Mouse (Mus musculus): ENCODE results near the gene Arfgef2.

DNA sequence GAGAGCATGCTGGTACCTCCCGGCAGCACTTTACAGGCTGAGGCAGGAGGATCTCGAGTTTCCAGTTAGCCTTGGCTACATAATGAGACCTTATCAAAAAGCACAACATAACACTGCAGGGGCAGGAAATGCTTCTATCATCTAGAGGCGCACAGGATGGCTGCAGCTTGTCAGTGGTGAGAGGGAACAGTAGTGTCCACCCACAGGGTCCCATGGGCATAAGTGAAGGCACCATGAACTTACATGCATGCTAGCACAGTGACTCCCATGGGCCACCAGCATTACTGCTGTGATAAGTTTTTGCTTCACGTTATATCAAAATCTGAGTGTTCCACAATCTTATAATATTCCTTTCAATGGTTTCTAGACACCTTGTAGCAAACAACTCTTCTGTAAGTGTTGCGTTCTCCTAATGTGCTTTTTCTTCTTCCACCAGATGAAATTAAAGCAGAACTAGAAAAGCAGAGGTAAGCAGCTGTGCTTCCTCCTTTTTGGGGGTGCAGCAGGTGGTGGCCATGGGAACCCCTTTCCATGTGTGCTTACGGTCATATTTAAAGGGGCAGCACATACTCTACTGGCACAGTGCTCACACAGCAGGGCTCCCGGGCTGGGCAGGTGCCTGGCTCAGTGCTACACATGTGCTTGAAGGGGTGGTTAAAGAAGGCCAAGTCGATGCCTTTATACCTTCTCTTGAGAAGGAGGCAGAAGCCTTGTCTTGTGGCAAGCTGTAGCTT, 21.3 kb downstream of the Arfgef2 start:
- TF ChIP-seq CTCF (IDR thresholded peaks at IDR 0.05; ENCODE audit: extremely low read depth, insufficient read length, insufficient replicate concordance, low read depth, low read length) (no peak), POLR2A (IDR thresholded peaks at IDR 0.05; ENCODE audit: low read depth, low read length) (no peak)

Data from small intestine, adult 2 months (tissue).